Mouse (Mus musculus) stomach, postnatal 0 days (tissue): ENCODE data around the gene Atp5j.

Source experiments
- CTCF ChIP-seq: IDR thresholded peaks from 2 replicates; pipeline ENCODE4 v1.5.1; 2016; ENCODE audit warnings: antibody characterized with exemption, low read depth, mild to moderate bottlenecking, moderate library complexity
- EP300 ChIP-seq: optimal IDR thresholded peaks from 2 replicates; pipeline ENCODE3; 2016; ENCODE audit warnings: antibody characterized with exemption

- TF ChIP-seq EP300 (no peak), CTCF (no peak)
Measured at GRCm38 (mm10) chr16:84853492-84853891, 18.1 kb upstream of the Atp5j start.
